Mouse (Mus musculus): Measurements from ENCODE around the gene Pi4kb.

- no peak for TF ChIP-seq POLR2A (IDR thresholded peaks at IDR 0.05; ENCODE audit: insufficient read depth, low read length)
- TF ChIP-seq CTCF (IDR thresholded peaks at IDR 0.05; ENCODE audit: low read depth, low read length): no peak
These were observed 33.2 kb downstream of the Pi4kb start for GRCm38 (mm10) chr3:95007706-95008105.

Measured in ES-Bruce4 (cell line).